Mouse (Mus musculus) CD4-positive naive resting alpha-beta T cell, adult 76 days (primary cell): ENCODE measurements around the gene Pnliprp1. TPM values are rescaled to one million over a fixed set of nuclear protein-coding genes. Genes with fewer than 3 reads are reported as not detected.

Experiments used
- total RNA-seq: library from RNA; stranded (reverse); gene quantifications from one replicate; pipeline ENCODE4 v1.2.4, GENCODE M21; 2023

The Pnliprp1 gene
- not detected for total RNA-seq

GRCm38 (mm10) chr19:58728445-58729031 lies at the start of gene Pnliprp1:
Gene Pnliprp1, plus strand, starts transcription at chr19:58728887.

GRCm38 (mm10) chr19:58759423-58759822 lies 30.7 kb downstream of the Pnliprp1 start, which contains the start of gene Pnliprp2:
Gene Pnliprp2, plus strand, starts transcription at chr19:58759719.

Other genes with a start within 250 kb of the Pnliprp1 start
- not detected for gene Ccdc172, start 216.9 kb upstream of the Pnliprp1 start, total RNA-seq
- 1.5 TPM for gene Pnlip, start 76.4 kb upstream of the Pnliprp1 start, total RNA-seq
- gene Pnliprp2, start 30.8 kb downstream of the Pnliprp1 start, total RNA-seq, result 0.35 TPM
- not detected for gene 1700019N19Rik, start 65.6 kb downstream of the Pnliprp1 start, total RNA-seq
- gene Eno4, start 214.5 kb downstream of the Pnliprp1 start, total RNA-seq, result not detected
- gene Hspa12a, start 214.8 kb downstream of the Pnliprp1 start, total RNA-seq, result 4.5 TPM